Mouse (Mus musculus) left cerebral cortex, adult 18-20 months (tissue): ENCODE data around the gene Fam71e1. TPM values are rescaled to one million over a fixed set of nuclear protein-coding genes. Genes with fewer than 3 reads are reported as not detected.

Source experiments
- DNase-seq, 2 experiments: peaks; one replicate each; pipeline ENCODE4 v3.0.0; 2021 to 2022; ENCODE audit warnings: low spot score in 2 of 2, mixed read lengths in 1 of 2
- total RNA-seq, 2 experiments: library from RNA; stranded (reverse); gene quantifications; 2 replicates each; pipeline ENCODE4 v1.2.3; 2021

Fam71e1 gene
- total RNA-seq, 2 experiments from 2014 or later: 15.1 to 15.5 TPM

GRCm38 (mm10) chr7:44533746-44534045 lies 37.3 kb downstream of the Fam71e1 start:
- no peak for DNase-seq

- no peak for DNase-seq
Observed at GRCm38 (mm10) chr7:44534242-44534641, 37.9 kb downstream of the Fam71e1 start.

GRCm38 (mm10) chr7:44534656-44535441 lies 38.5 kb downstream of the Fam71e1 start:
- DNase-seq: no peak

- DNase-seq: no peak
Observed at GRCm38 (mm10) chr7:44535657-44536589, 39.5 kb downstream of the Fam71e1 start.

GRCm38 (mm10) chr7:44536590-44536968 lies 40.2 kb downstream of the Fam71e1 start:
- DNase-seq: peak; percentile 55 to 68

- DNase-seq: no peak
Observed at GRCm38 (mm10) chr7:44537009-44537408, 40.6 kb downstream of the Fam71e1 start.

- DNase-seq: no peak
Observed at GRCm38 (mm10) chr7:44537496-44537895, 41.1 kb downstream of the Fam71e1 start.

GRCm38 (mm10) chr7:44538756-44539624 lies 42.6 kb downstream of the Fam71e1 start:
- no peak for DNase-seq

- no peak for DNase-seq
Observed at GRCm38 (mm10) chr7:44542555-44542954, 46.2 kb downstream of the Fam71e1 start.

GRCm38 (mm10) chr7:44543071-44543470 lies 46.7 kb downstream of the Fam71e1 start:
- no peak for DNase-seq

- DNase-seq: no peak
Observed at GRCm38 (mm10) chr7:44546274-44546673, 49.9 kb downstream of the Fam71e1 start.

- no peak for DNase-seq
Observed at GRCm38 (mm10) chr7:44547041-44547440, 50.7 kb downstream of the Fam71e1 start.

GRCm38 (mm10) chr7:44547725-44548124 lies 51.3 kb downstream of the Fam71e1 start:
- DNase-seq: no peak

GRCm38 (mm10) chr7:44548497-44549087 lies 52.2 kb downstream of the Fam71e1 start, which contains the start of gene Pold1:
Pold1 (minus strand) TSS chr7:44548849.
- peak; percentile 99 to 100 for DNase-seq

GRCm38 (mm10) chr7:44549621-44550408 lies 53.4 kb downstream of the Fam71e1 start:
- DNase-seq: no peak

- no peak for DNase-seq
Observed at GRCm38 (mm10) chr7:44550409-44550678, 54.0 kb downstream of the Fam71e1 start.
